Mouse (Mus musculus) left cerebral cortex, postnatal 36 days (tissue): ENCODE results near the gene Cpxm2. TPM values are rescaled to one million over a fixed set of nuclear protein-coding genes. Genes with fewer than 3 reads are reported as not detected.

Source experiments
- DNase-seq, 2 experiments: peaks; one replicate each; pipeline ENCODE4 v3.0.0; 2021 to 2022; ENCODE audit warnings: low spot score in 2 of 2, mixed read lengths in 1 of 2
- intact Hi-C: fragments of 180-260 bp; cut with DNase I; formaldehyde crosslinking; loops from one replicate; pipeline ENCODE4 v1.15.1; 2025
- total RNA-seq, 2 experiments: library from RNA; stranded (reverse); gene quantifications; 2 replicates each; pipeline ENCODE4 v1.2.3; 2021

Cpxm2 gene
- total RNA-seq, 2 experiments from 2014 or later = 2.8 to 5.6 TPM

DNA sequence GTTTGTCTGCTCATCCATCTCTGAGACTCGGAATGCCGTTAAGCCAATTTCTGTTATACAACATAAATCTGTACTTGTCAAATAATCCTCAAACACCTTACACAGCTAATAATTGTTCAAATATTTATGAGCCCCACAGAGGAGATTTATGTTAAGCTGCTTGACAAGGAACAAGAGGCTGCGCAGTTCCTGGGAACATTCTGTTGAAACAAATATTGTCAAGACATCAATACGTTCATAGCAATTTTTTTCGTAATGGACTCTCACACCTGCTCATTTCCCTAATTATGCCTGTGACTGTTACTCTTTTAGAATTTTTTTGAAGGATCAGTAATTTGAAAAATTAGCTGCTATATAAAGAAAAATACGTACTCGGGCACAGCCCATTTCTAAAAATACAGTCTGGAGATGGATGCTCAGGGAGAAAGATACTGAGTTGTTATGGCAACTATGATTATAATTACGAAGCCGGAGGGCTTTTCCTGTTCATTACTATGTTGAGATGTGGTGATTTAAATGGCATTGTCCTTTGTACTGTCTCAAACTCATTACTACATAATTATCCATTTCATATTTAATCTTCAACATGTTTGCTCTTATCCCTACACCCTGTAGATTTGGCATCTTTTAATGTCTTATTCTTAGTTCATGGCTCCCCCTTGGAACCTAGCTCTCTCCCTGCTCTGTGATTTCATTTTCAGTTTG, 3.9 kb upstream of the Cpxm2 start:
- intact Hi-C loops = loop anchor here (5.0 kb wide), 1 partner anchor 54 kb away; no protein-coding TSS in a partner anchor
- DNase-seq = no peak

- peak in 1 of 2 experiments; percentile 16 for DNase-seq
- intact Hi-C loops = no loop called here
These were observed 803 bp downstream of the Cpxm2 start for GRCm38 (mm10) chr7:132153725-132154147.

DNA sequence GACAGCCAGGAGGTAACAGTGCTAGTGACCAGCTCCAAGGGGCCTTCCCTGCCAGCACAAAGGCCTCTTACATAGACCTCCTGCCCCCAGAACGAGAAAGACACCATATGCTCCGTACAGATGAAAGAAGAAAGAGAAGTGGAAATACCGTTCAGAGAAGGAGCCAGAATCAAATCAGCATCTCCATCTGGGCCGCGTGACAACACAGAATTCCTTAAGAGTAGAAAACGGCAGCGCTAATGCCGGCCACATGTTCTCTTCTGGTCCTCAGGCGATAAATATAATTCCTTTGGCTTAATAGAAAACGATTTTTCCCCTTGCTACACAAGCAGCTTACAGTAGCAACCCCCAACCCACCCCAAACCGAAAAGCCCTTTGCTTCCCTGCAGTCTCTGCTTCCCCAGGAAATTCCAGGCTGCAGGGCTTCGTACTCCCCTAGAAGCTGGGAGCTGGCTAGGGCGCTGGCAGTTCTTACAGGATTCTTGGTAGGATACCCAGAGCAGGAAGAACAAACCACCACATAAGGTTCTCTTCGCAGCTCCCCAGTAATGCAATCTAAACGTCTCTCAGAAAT, 9.2 kb downstream of the Cpxm2 start:
- intact Hi-C loops = no loop called here
- no peak for DNase-seq

DNA sequence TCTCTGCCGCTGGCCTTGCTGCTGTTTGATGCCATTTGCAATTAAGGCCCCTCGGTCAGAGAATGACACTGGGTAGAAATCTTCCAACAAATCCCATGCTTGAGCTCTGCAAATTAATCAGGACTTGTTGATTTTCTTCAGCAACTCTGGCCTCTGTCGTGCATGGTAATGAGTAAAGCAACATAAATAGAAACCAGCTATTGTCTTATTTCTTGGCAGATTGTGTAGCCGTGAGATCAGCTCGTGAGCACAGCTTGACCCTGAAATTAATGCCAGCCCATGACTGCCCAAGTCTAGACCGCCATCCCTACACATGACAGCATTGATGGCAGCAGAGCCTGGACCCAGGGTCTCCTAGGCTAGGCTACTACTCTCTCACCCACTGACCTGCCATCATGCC, 25.9 kb downstream of the Cpxm2 start:
- intact Hi-C loops = no loop called here

DNA sequence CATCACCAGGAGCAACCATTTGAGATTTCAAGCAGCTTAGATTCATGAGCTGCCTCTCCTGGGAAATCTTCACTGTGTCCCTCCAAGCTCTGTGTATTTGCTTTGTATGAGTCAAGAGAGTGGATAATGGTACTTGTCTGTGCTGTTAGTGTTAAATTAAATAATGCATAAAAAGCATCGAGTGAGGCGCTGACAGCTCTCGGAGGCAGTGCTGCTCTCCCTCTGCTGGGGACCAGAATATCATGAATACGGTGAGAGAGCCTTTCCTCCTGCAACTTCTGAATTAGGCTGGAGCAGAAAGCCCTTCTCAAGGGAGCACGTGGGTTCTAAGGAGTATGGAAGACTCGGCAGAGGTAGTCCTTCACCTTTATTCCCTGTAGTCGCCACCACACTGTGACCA, 29.6 kb downstream of the Cpxm2 start:
- no peak for DNase-seq
- intact Hi-C loops = no loop called here

More for the DNA sequence above, 25.9 kb downstream of the Cpxm2 start:
- no peak for DNase-seq

DNA sequence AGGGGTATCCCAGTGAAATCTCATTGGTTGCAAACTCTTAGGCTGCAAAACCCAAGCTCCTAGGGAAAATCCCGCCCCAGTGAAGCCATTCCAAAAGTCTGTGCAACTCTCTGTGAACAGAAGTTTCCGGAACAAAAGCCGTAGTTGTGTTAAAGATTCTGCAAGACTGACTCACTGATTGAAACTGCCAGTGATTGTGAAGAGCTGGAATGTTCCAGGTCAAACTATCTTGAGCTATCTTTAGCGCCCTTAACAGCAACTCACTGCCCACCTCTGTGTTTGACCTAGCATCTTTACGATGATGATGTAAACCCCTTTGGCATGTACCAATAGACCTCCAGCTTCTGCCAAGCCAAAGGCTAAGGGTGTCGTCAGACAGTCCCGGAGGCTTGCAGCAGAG, 31.3 kb downstream of the Cpxm2 start:
- no peak for DNase-seq
- intact Hi-C loops = no loop called here

DNA sequence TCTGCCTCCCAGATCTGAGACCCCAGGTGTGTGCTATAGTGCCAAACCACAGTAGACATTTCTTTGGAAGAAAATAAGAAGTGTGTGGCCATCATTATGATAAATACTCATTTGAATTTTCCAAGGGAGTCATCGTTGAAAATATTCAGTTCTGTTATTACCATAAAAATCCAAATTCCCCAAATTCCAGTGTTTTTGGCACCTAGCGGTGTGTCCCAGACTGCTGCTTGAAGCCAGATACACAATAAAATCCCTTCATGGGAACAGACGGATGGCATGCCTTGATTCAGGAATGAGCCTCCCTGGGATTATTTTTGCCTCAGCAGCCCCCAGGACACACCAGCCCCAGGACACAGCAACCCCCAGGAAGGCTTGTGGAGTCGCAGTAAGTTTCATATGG, 34.7 kb downstream of the Cpxm2 start:
- no peak for DNase-seq
- intact Hi-C loops = no loop called here

DNA sequence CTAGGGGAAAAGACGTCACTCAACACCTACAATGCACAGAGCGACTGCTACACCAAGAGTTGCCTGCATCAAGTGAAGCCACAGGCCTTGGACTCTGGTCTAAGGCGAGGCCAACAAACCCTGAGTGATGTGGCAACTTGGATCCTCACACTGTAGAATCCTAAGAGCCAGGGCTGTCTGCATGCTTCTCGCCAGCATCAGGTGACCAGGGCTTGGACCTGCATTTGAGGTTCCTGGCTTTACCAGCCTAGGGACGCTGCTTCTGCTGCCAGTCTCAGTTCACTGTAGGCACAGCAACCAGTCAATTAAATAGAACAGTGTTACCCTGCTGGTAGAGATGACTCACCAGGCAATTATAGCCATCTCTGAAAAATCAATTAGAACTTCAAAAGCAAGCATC, 42.8 kb downstream of the Cpxm2 start:
- no peak for DNase-seq
- intact Hi-C loops = no loop called here

GRCm38 (mm10) chr7:132110308-132110707, 44.2 kb downstream of the Cpxm2 start:
- no peak for DNase-seq
- intact Hi-C loops = no loop called here

DNA sequence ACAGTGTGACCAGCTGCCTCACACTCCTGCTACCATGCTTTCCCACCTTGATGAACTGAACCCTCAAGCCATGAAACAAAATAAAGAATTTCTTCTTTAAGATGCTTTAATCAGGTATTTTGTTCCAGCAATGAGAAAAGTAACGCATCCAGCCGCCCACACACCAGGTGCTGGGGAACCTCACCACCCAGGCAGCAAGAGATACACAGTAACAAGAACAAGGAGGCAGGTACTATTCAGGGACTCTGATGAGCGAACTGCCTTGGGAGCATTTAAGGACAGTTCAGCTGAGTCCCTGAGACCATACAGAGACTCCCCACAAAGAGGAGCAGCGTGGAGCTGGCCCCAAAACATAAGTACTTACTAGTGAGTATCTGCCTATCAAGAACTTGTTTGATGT, 47.6 kb downstream of the Cpxm2 start:
- intact Hi-C loops = no loop called here
- DNase-seq = peak; percentile 30 to 45

- intact Hi-C loops = no loop called here
- no peak for DNase-seq
These were observed 49.2 kb downstream of the Cpxm2 start for GRCm38 (mm10) chr7:132105326-132105725.

DNA sequence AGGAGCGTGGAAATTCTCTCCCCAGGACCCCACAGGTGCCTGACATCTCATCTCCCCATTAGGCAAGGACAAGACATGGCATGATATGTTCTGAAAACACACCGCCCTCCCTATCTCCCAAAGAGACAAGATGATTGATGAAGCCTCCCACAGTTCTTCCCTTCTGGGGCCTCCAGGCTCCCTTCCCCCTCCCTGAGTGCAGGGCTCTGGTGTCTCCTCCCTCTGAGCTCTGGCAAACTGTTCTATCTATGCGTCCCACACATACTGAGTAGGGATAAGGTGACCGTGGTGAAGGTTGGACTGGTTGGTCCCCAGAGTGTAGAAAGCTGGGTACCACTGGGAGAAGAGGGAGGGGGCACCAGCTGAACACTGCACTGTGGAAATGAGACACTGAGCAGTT, 56.1 kb downstream of the Cpxm2 start:
- intact Hi-C loops = no loop called here
- DNase-seq = no peak

DNA sequence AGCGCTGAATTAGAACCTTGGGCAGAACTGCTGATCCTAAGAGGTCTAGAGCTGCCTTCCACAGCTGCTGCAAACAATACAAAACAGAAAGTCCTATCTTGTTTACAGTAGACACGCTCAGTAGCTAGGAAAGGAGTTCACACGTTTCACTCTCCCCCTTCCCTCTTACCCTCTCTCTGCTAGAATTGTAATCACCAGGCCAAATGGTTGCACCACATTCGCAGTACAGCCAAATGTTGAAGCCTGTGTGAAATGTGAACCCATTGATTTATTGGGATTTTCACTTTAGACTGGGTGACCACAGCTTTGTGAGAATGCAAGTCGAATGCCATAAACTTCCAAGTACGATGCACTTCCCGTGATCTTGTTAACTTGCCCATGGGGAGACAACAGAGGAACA, 59.9 kb downstream of the Cpxm2 start:
- intact Hi-C loops = no loop called here
- DNase-seq = no peak

DNA sequence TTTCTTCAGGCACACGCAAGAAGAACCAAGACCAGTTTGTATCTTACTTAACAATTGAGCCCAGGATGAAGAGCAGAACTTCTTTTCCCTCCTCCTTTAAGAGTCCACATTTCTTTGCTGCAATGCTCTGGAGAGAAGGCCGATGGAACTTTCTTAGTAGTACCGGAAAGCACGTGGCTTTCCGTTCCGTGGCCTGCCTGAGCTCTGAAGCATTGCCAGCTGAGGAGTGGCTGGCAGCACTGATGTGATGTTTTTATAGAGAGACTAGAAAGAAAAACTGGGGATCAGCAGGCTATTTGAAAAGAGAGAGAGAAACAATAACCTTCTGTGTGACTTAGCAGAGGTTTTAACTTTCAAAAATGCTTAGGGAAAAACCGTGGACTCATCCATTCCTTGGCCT, 63.0 kb downstream of the Cpxm2 start:
- intact Hi-C loops = no loop called here
- DNase-seq = no peak

DNA sequence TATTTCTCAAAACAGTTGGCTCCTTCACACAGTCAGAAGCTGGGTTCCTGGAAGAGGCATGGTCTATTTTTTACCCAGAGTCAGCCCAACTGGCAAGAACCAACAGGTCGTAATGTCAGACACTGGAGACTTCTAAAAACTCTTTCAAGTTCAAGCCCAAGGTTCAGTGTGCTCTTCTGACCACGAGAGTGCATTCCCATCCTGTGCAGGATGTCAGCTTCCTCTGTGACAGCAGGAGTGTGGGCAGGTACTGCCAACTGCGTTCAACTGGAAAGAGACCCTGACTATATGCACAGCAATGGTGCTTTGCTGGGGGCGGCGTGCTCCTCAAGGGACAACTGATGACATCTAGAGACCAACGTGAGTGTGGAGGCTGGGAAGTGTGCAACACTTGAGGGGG, 65.9 kb downstream of the Cpxm2 start:
- intact Hi-C loops = no loop called here
- DNase-seq = no peak

DNA sequence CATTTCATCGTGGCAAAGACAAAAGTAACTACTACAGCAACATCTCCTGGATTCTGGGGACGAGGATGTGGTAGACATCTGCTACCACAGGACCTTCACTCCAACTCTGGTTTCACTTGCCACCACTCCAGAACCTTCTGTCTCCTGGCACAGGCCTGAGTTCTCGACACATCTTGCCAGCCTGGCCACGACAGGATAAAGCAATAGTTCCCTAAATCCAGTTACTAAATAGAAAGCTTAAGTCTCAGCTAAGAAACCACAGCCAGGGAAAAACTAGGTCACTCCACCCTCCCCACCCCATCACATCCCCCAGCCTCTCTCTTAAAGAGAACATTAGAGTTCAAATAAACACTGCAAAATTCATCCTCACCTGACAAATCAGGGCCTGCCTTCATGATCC, 66.4 kb downstream of the Cpxm2 start:
- intact Hi-C loops = no loop called here
- peak in 1 of 2 experiments; percentile 33 for DNase-seq

DNA sequence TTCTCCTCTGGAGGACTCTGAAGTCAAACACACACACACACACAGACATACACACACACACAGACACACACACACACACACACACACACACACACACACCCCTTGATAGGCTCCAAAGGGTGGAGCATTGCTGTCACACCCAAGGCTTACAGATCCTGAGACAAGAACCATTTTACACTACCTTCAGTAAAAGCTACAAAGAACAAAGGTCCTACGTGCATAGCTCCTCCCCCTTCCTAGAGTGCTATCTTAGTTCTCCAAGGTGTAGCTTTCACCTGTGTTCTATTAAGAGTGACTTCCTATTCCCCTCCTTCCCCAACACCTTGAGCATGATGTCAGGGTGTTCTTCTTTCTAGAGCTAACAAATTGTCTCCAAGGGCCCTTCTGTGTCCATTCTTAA, 78.7 kb downstream of the Cpxm2 start:
- intact Hi-C loops = no loop called here
- no peak for DNase-seq

DNA sequence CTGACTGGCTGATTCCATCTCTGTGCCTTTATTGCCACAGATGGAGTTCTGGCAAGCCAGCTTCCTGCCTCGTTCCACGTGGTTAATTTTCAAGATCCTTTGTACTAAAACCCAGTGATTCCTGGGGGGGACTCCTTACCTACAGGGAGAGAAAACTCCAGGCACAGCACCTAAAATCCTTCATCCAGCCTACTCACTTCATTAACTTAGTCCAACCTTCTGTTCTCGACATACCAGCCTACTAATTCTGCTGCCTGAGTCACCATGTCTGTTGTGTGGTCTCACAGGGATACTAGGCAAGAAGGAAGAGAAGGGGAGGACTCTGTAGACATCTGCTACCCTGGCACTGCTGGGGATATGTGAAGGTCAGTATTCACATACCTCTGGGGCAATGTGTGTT, 80.0 kb downstream of the Cpxm2 start:
- peak; percentile 30 to 33 for DNase-seq
- intact Hi-C loops = no loop called here

DNA sequence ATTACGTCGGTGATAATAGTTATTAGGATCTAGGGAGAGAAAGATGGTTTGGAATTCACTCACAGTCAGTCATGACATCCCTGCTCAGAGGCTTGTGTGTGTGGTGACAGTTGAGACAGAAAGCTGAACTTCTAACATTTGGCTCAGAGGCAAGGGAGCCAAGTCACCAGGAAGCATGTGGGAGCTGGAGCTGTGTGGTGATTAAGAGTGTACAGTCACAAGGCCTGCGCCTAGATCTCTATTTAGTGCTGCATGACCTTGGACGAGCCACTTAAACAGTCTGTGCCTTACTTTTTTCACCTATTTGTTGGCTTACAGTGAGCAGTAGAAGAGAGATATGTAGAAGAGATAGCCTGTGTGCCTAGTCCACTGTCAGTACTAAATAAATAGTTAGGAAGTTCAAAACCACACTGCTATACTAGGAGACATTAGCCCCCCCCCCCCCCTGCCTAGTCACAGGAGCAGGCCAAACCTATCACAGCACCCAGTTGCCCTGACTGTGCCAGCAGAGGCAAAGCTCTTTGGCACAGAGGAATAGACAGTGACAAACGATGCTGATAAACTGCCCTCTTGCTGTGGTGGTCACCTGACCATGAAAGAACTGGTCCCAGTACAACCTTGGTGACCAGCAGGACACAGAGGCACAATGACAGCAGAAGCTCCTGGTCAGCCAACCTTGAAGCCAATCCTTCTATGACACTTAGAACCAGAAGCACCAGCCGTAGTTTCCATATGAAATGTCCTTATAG, 83.5 kb downstream of the Cpxm2 start:
- no peak for DNase-seq
- intact Hi-C loops = no loop called here

GRCm38 (mm10) chr7:132067951-132068350, 86.6 kb downstream of the Cpxm2 start:
- intact Hi-C loops = loop anchor here (5.0 kb wide), 1 partner anchor 139 kb away; no protein-coding TSS in a partner anchor
- peak; percentile 71 to 75 for DNase-seq

GRCm38 (mm10) chr7:132067511-132067910, 87.0 kb downstream of the Cpxm2 start:
- DNase-seq = peak in 1 of 2 experiments; percentile 23
- intact Hi-C loops = loop anchor here (5.0 kb wide), 1 partner anchor 140 kb away; no protein-coding TSS in a partner anchor
